Mouse (Mus musculus) CH12.LX (cell line): ENCODE results near the gene Dnajc4.

Experiments
- CTCF ChIP-seq, 2 experiments: IDR thresholded peaks in 1 of 2; conservative IDR thresholded peaks in 1 of 2; 2 replicates each; pipeline ENCODE4 v1.5.1; 2011 to 2012; ENCODE audit warnings: low read depth in 2 of 2, low read length in 2 of 2, improper control_type of control experiment in 1 of 2, inconsistent platforms in 1 of 2, mild to moderate bottlenecking in 1 of 2, moderate library complexity in 1 of 2
- EP300 ChIP-seq: IDR thresholded peaks from 2 replicates; pipeline ENCODE4 v1.6.1; 2011; ENCODE audit warnings: low read length, improper control_type of control experiment
- GABPA ChIP-seq: IDR thresholded peaks from 2 replicates; pipeline ENCODE4 v1.6.1; 2012; ENCODE audit warnings: low read depth, low read length, improper control_type of control experiment, inconsistent platforms; ENCODE audit not compliant: insufficient replicate concordance
- POLR2A ChIP-seq: IDR thresholded peaks from 2 replicates; pipeline ENCODE4 v1.6.1; 2011; ENCODE audit warnings: low read depth, mild to moderate bottlenecking, improper control_type of control experiment, low read length
- TBP ChIP-seq: conservative IDR thresholded peaks from 2 replicates; pipeline ENCODE4 v1.6.1; 2011; ENCODE audit warnings: low read depth, low read length, improper control_type of control experiment
- ZKSCAN1 ChIP-seq: IDR thresholded peaks from 2 replicates; pipeline ENCODE4 v1.6.1; 2012; ENCODE audit warnings: low read depth, inconsistent platforms, low read length, improper control_type of control experiment, borderline replicate concordance

DNA sequence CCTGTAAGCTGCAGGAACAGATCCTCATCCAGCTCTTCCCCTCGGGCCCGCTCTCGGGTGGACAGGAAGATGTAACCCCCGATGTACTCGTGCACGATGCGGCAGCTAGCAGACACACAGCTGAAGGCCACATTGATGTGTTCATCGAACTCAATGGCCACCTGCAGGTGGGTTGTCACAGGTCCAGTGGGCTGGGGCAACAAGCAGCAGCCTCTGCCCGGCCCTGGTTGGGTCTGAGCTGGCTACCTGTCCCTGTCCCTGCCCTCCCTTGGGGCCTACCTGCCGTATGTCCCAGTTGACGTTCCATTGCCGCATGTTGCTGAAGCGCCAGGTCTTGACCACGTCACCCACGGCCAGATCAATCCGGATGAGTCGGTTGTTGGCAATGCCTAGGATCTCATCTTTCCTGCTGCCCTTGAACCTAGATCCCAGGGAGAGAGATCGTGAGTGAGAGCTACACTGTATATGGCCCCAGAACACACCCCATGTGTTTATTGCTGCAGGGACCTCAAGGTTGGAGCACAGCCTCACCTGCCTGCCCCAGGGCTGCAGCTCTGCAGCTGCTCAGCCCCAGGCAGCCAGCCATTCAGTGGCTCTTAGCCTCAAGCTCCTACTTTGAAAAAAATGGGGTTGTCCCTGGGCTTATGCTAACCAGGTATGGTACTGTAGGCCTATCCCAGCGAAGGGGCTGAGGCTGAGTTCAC lies 7.1 kb upstream of the Dnajc4 start:
- no peak for TF ChIP-seq ZKSCAN1
- no peak for TF ChIP-seq CTCF (conservative IDR thresholded peaks at IDR 0.05 in 1 of 2, IDR thresholded peaks at IDR 0.05 in 1 of 2; ENCODE audit: low read depth in 2 of 2, low read length in 2 of 2)
- no peak for TF ChIP-seq GABPA
- no peak for TF ChIP-seq EP300
- no peak for TF ChIP-seq POLR2A
- no peak for TF ChIP-seq TBP
